Mouse (Mus musculus): Measurements from ENCODE around the gene Gtdc1. TPM values are rescaled to one million over a fixed set of nuclear protein-coding genes. Genes with fewer than 3 reads are reported as not detected.

Gene Gtdc1
- total and polyA plus RNA-seq, 2 experiments from 2014 or later = 18.6 to 43.4 TPM

DNA sequence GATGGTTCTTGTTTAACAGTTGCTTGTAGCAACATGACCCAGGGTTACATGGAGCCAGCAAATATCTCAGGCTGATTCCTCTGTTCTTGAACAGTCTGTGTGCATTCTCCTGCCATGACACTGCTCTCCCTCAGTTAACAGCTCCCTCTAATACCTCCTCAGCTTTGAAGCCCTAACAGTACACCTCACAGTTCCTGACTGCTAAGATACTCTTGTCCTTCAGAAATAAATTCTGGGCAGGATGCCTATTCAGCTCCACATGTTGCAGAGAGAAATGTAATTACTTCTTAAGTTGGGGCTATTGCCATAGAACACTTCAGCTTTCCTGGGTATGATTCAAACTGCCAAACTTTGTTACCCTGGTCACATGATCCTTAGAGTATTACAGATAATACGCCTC is 29.7 kb downstream of the Gtdc1 start:
- no peaks in the 10 kb centered on the region for H3K4me1 ChIP-seq (ENCODE audit: insufficient read depth, low read length)
- H3K27me3 ChIP-seq (ENCODE audit: insufficient read depth, low read length) = no peaks in the 10 kb centered on the region
- no peak for TF ChIP-seq CTCF (IDR thresholded peaks at IDR 0.05)
- DNase-seq (ENCODE audit: low spot score) (no peak), ATAC-seq (ENCODE audit: low FRiP score) (no peak)
- WGBS = 100% methylated on average over 1 of the region's 1 CpGs
- H3K4me3 ChIP-seq (ENCODE audit: low read depth, low read length) = no peak overlapping the region
- no peaks in the 10 kb centered on the region for H3K36me3 ChIP-seq (ENCODE audit: insufficient read depth, low read length)
- H3K27ac ChIP-seq (ENCODE audit: low read depth, low read length) = no peak overlapping the region
- H3K9me3 ChIP-seq (ENCODE audit: low read length) = no peaks in the 10 kb centered on the region
- H3K9ac ChIP-seq (replicated peaks; ENCODE audit: low read length, poor library complexity, severe bottlenecking) = no peak overlapping the region
- H3K4me2 ChIP-seq (ENCODE audit: low read depth, low read length, poor library complexity, severe bottlenecking) = no peak overlapping the region

- Histone ChIP-seq H3K4me3 (ENCODE audit: low read depth, low read length) (no peak overlapping the region), H3K4me2 (ENCODE audit: low read depth, low read length, poor library complexity, severe bottlenecking) (no peak overlapping the region), H3K36me3 (ENCODE audit: insufficient read depth, low read length) (no peaks in the 10 kb centered on the region), H3K27me3 (ENCODE audit: insufficient read depth, low read length) (no peaks in the 10 kb centered on the region), H3K4me1 (ENCODE audit: insufficient read depth, low read length) (no peaks in the 10 kb centered on the region), H3K27ac (ENCODE audit: low read depth, low read length) (no peak overlapping the region), H3K9me3 (ENCODE audit: low read length) (no peaks in the 10 kb centered on the region), H3K9ac (replicated peaks; ENCODE audit: low read length, poor library complexity, severe bottlenecking) (no peak overlapping the region)
- 57% methylated on average over 2 of the region's 2 CpGs for whole genome bisulfite sequencing
- ATAC-seq (ENCODE audit: low FRiP score) = no peak
- no peak for DNase-seq (ENCODE audit: low spot score)
- TF ChIP-seq CTCF (IDR thresholded peaks at IDR 0.05) = no peak
These were observed 53.7 kb downstream of the Gtdc1 start for GRCm38 (mm10) chr2:44873718-44874117.

DNA sequence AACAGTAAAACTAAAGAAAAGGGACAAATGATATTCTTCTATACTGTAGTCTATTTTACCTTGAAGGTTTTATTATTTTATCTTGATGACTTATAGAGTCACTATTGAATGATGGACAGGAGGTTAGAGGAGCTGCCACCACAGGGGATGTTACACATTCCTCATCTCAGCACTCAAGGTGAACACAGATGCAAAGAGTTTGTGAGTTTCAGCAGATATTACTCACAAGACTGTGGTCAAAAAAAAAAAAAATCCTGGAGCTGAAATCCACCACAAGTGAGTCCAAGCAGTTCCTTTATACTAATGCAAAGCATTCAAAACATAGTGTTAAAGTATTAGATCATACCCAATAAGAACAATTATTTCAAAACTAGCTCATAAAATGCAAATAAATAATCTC is 62.7 kb downstream of the Gtdc1 start:
- H3K36me3 ChIP-seq (ENCODE audit: insufficient read depth, low read length) = no peaks in the 10 kb centered on the region
- no peak overlapping the region for H3K4me2 ChIP-seq (ENCODE audit: low read depth, low read length, poor library complexity, severe bottlenecking)
- H3K27me3 ChIP-seq (ENCODE audit: insufficient read depth, low read length) = no peaks in the 10 kb centered on the region
- no peaks in the 10 kb centered on the region for H3K4me1 ChIP-seq (ENCODE audit: insufficient read depth, low read length)
- no peaks in the 10 kb centered on the region for H3K9me3 ChIP-seq (ENCODE audit: low read length)
- no peak for ATAC-seq (ENCODE audit: low FRiP score)
- no peak overlapping the region for H3K9ac ChIP-seq (replicated peaks; ENCODE audit: low read length, poor library complexity, severe bottlenecking)
- DNase-seq (ENCODE audit: low spot score) = no peak
- no peak overlapping the region for H3K4me3 ChIP-seq (ENCODE audit: low read depth, low read length)
- no peak for TF ChIP-seq CTCF (IDR thresholded peaks at IDR 0.05)
- H3K27ac ChIP-seq (ENCODE audit: low read depth, low read length) = no peak overlapping the region

GRCm38 (mm10) chr2:44854475-44854874 is 73.0 kb downstream of the Gtdc1 start:
- Histone ChIP-seq H3K4me1 (ENCODE audit: insufficient read depth, low read length) (no peaks in the 10 kb centered on the region), H3K9ac (replicated peaks; ENCODE audit: low read length, poor library complexity, severe bottlenecking) (no peak overlapping the region), H3K4me3 (ENCODE audit: low read depth, low read length) (no peak overlapping the region), H3K36me3 (ENCODE audit: insufficient read depth, low read length) (no peaks in the 10 kb centered on the region), H3K9me3 (ENCODE audit: low read length) (peaks cover 9% of the 10 kb centered on the region; the same call in 1 of the 2 replicates), H3K27me3 (ENCODE audit: insufficient read depth, low read length) (no peaks in the 10 kb centered on the region), H3K27ac (ENCODE audit: low read depth, low read length) (no peak overlapping the region), H3K4me2 (ENCODE audit: low read depth, low read length, poor library complexity, severe bottlenecking) (no peak overlapping the region)
- no peak for DNase-seq (ENCODE audit: low spot score)
- ATAC-seq (ENCODE audit: low FRiP score) = no peak
- WGBS = 57% methylated on average over 2 of the region's 2 CpGs
- no peak for TF ChIP-seq CTCF (IDR thresholded peaks at IDR 0.05)

- Histone ChIP-seq H3K9ac (replicated peaks; ENCODE audit: low read length, poor library complexity, severe bottlenecking) (no peak overlapping the region), H3K36me3 (ENCODE audit: insufficient read depth, low read length) (no peaks in the 10 kb centered on the region), H3K4me2 (ENCODE audit: low read depth, low read length, poor library complexity, severe bottlenecking) (no peak overlapping the region), H3K4me3 (ENCODE audit: low read depth, low read length) (no peak overlapping the region), H3K27ac (ENCODE audit: low read depth, low read length) (no peak overlapping the region), H3K4me1 (ENCODE audit: insufficient read depth, low read length) (no peaks in the 10 kb centered on the region), H3K9me3 (ENCODE audit: low read length) (peaks cover 9% of the 10 kb centered on the region; the same call in 1 of the 2 replicates), H3K27me3 (ENCODE audit: insufficient read depth, low read length) (no peaks in the 10 kb centered on the region)
- TF ChIP-seq CTCF (IDR thresholded peaks at IDR 0.05) = no peak
- ATAC-seq (ENCODE audit: low FRiP score) (no peak), DNase-seq (ENCODE audit: low spot score) (no peak)
These were observed 77.8 kb downstream of the Gtdc1 start for GRCm38 (mm10) chr2:44849666-44850065.

- WGBS = 88% methylated on average over 1 of the region's 1 CpGs
- no peak for TF ChIP-seq CTCF (IDR thresholded peaks at IDR 0.05)
- DNase-seq (ENCODE audit: low spot score) (no peak), ATAC-seq (ENCODE audit: low FRiP score) (no peak)
- Histone ChIP-seq H3K27me3 (ENCODE audit: insufficient read depth, low read length) (no peaks in the 10 kb centered on the region), H3K4me2 (ENCODE audit: low read depth, low read length, poor library complexity, severe bottlenecking) (no peak overlapping the region), H3K4me1 (ENCODE audit: insufficient read depth, low read length) (no peaks in the 10 kb centered on the region), H3K4me3 (ENCODE audit: low read depth, low read length) (no peak overlapping the region), H3K27ac (ENCODE audit: low read depth, low read length) (no peak overlapping the region), H3K36me3 (ENCODE audit: insufficient read depth, low read length) (no peaks in the 10 kb centered on the region), H3K9me3 (ENCODE audit: low read length) (peaks cover 9% of the 10 kb centered on the region; the same call in 1 of the 2 replicates), H3K9ac (replicated peaks; ENCODE audit: low read length, poor library complexity, severe bottlenecking) (no peak overlapping the region)
These were observed 79.3 kb downstream of the Gtdc1 start for GRCm38 (mm10) chr2:44848156-44848555.
